Mouse (Mus musculus): ENCODE measurements at regions not wholly inside any gene's neighbourhood (a gene's known extent, or its start where the extent isn't known, plus 50 kb on each side); places are given as distances from the start of the nearest gene placed in this dataset.

DNA sequence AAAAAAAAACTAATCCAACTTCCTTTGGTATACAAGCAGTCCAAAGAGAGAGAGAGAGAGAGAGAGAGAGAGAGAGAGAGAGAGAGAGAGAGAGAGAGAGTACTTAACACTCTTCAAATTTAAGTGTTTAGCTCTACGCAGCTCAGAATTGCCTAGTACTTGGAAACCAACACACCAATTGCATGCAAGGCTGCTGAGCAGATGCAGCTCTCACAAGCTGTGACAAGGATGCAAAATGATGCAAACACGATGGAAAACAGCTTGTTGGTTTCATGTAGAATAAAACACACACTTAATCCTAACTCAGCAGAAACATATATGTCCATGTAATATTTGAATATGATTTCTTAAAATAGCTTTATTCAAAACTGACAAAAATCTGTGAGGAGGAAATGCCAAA lies 94.9 kb upstream of the B3gat1 start:
- Histone ChIP-seq H3K4me3 (replicated peaks; ENCODE audit: insufficient read depth, low read depth, low read length) (no peak overlapping the region), H3K27me3 (ENCODE audit: control insufficient read depth, insufficient read depth, low read length) (no peaks in the 10 kb centered on the region; the same call in 1 of the 2 replicates), H3K4me1 (ENCODE audit: control insufficient read depth, insufficient read depth, low read length) (no peaks in the 10 kb centered on the region), H3K27ac (ENCODE audit: insufficient read depth, low read length) (no peak overlapping the region)
- DNase-seq = no peak
- TF ChIP-seq POLR2A (IDR thresholded peaks at IDR 0.05; ENCODE audit: borderline replicate concordance, insufficient read depth, low read length) (no peak), CTCF (IDR thresholded peaks at IDR 0.05; ENCODE audit: borderline replicate concordance, insufficient read depth, low read depth, low read length) (no peak)
- 94% methylated on average over 2 of the region's 2 CpGs for WGBS

DNA sequence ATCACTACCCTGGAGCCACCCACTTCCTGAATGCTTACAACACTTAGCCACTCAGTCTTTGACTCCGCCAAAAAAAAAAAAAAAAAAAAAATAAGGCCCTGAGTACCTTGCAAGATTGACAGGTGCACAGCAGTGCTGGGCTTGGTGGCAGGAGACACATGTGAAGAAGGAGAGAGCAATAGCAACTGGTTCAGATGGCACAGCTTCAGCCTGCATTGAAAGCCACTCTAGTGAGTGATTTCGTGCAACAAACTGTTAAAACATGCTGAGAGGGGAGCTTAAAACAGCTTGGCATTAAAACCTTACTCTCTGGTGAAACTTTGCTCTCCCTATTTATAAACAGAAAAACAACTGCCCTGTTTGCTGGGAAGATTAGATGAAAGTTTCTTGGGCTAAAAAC lies 91.2 kb upstream of the B3gat1 start:
- H3K27ac ChIP-seq (ENCODE audit: insufficient read depth, low read length) = no peak overlapping the region
- H3K27me3 ChIP-seq (ENCODE audit: control insufficient read depth, insufficient read depth, low read length) = no peaks in the 10 kb centered on the region; the same call in 1 of the 2 replicates
- H3K4me1 ChIP-seq (ENCODE audit: control insufficient read depth, insufficient read depth, low read length) = no peaks in the 10 kb centered on the region
- no peak for DNase-seq
- whole genome bisulfite sequencing = 67% methylated on average over 2 of the region's 2 CpGs
- H3K4me3 ChIP-seq (replicated peaks; ENCODE audit: insufficient read depth, low read depth, low read length) = no peak overlapping the region
- TF ChIP-seq CTCF (IDR thresholded peaks at IDR 0.05; ENCODE audit: borderline replicate concordance, insufficient read depth, low read depth, low read length) = no peak

DNA sequence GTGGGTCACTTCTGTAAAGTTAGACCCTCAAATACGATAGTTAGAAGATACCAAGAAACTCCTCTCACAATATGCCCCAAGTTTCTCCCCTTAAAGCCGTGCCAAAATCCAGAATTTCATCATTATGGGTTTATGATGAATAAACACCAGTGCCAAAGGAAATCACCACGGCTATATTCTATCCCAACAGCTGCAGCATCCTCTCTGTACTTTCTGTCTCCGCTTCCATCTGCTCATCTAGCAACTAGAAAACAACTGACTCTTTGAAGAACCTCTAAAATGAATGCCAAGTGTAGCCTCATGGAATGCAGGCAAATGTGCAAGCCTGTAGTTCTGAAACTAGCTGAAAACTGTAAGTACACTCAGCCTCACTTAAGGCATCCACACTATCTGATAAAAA lies 90.7 kb upstream of the B3gat1 start:
- 59% methylated on average over 4 of the region's 4 CpGs for WGBS
- no peak overlapping the region for H3K27ac ChIP-seq (ENCODE audit: insufficient read depth, low read length)
- TF ChIP-seq CTCF (IDR thresholded peaks at IDR 0.05; ENCODE audit: borderline replicate concordance, insufficient read depth, low read depth, low read length) (no peak), POLR2A (IDR thresholded peaks at IDR 0.05; ENCODE audit: borderline replicate concordance, insufficient read depth, low read length) (no peak)
- no peak for DNase-seq
- no peaks in the 10 kb centered on the region for H3K4me1 ChIP-seq (ENCODE audit: control insufficient read depth, insufficient read depth, low read length)
- H3K4me3 ChIP-seq (replicated peaks; ENCODE audit: insufficient read depth, low read depth, low read length) = no peak overlapping the region
- no peaks in the 10 kb centered on the region; the same call in 1 of the 2 replicates for H3K27me3 ChIP-seq (ENCODE audit: control insufficient read depth, insufficient read depth, low read length)

DNA sequence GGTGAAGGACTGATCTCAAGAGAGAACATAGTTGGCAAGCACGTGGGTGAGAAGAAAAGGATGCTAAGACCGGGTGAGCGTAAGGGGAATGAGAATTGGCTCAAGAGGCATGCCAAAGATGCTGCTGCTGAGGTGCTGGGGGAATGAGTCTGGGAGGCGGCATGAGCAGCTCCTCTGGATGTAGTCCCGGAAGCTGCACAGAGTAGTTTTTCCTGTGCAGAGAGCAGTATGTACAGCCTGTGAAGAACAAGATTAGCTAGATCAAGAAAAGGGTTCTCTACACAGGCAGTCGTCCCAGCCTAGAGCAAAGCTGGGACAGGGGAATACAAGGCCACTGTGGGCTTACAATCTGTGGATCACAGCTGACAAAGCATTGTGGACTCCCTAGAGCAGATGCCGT lies 84.0 kb upstream of the B3gat1 start:
- TF ChIP-seq POLR2A (IDR thresholded peaks at IDR 0.05; ENCODE audit: borderline replicate concordance, insufficient read depth, low read length) (no peak), CTCF (IDR thresholded peaks at IDR 0.05; ENCODE audit: borderline replicate concordance, insufficient read depth, low read depth, low read length) (no peak)
- Histone ChIP-seq H3K4me1 (ENCODE audit: control insufficient read depth, insufficient read depth, low read length) (no peaks in the 10 kb centered on the region), H3K27me3 (ENCODE audit: control insufficient read depth, insufficient read depth, low read length) (no peaks in the 10 kb centered on the region), H3K27ac (ENCODE audit: insufficient read depth, low read length) (no peak overlapping the region), H3K4me3 (replicated peaks; ENCODE audit: insufficient read depth, low read depth, low read length) (no peak overlapping the region)
- 39% methylated on average over 7 of the region's 7 CpGs for WGBS
- no peak for DNase-seq

DNA sequence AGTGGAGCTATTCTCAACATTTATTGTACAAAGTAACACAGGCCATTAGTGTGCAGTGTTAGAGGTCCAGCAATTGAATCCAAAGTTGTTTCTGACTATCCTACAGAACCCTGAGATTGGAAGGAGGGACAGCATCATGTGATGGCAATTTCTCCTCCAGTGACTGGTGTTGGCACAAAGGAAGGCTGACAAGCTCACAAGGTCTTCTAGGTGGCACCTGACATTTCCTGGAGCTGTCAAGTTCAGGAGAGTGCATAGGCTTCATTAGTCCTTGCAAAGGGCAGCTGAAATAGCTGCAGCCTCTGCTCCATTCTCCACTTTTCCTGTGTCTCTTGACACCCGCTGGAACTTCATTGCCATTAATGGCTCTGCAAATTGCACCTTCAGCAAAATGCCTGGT lies 80.6 kb upstream of the B3gat1 start:
- 92% methylated on average over 1 of the region's 1 CpGs for WGBS
- H3K4me1 ChIP-seq (ENCODE audit: control insufficient read depth, insufficient read depth, low read length) = no peaks in the 10 kb centered on the region
- H3K4me3 ChIP-seq (replicated peaks; ENCODE audit: insufficient read depth, low read depth, low read length) = no peak overlapping the region
- no peaks in the 10 kb centered on the region for H3K27me3 ChIP-seq (ENCODE audit: control insufficient read depth, insufficient read depth, low read length)
- no peak for TF ChIP-seq CTCF (IDR thresholded peaks at IDR 0.05; ENCODE audit: borderline replicate concordance, insufficient read depth, low read depth, low read length)
- TF ChIP-seq POLR2A (IDR thresholded peaks at IDR 0.05; ENCODE audit: borderline replicate concordance, insufficient read depth, low read length) = no peak
- DNase-seq = no peak
- no peak overlapping the region for H3K27ac ChIP-seq (ENCODE audit: insufficient read depth, low read length)

DNA sequence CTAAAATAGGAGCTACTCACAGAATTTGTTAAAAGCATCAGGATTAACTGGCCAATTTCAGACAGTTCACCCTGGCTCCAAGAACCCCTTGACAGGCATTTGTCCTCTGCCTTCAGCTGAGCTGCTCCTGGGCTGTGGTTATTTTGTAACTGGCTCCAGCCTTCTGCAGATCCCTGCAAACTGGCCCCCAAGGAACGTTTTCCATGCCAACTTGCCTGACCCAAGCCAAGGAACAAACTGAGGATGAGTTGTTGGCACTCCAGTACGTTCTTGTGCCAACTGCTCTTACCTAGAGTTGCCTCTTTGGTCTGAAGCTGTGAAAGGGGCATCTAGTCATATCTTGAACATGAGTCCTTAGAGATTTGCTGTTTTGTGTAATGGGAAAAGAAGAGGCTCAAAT lies 74.2 kb upstream of the B3gat1 start:
- TF ChIP-seq CTCF (IDR thresholded peaks at IDR 0.05; ENCODE audit: borderline replicate concordance, insufficient read depth, low read depth, low read length) (no peak), POLR2A (IDR thresholded peaks at IDR 0.05; ENCODE audit: borderline replicate concordance, insufficient read depth, low read length) (no peak)
- Histone ChIP-seq H3K27ac (ENCODE audit: insufficient read depth, low read length) (no peak overlapping the region), H3K27me3 (ENCODE audit: control insufficient read depth, insufficient read depth, low read length) (no peaks in the 10 kb centered on the region; the same call in 1 of the 2 replicates), H3K4me3 (replicated peaks; ENCODE audit: insufficient read depth, low read depth, low read length) (no peak overlapping the region), H3K4me1 (ENCODE audit: control insufficient read depth, insufficient read depth, low read length) (no peaks in the 10 kb centered on the region)
- WGBS = 29% methylated on average over 2 of the region's 2 CpGs
- no peak for DNase-seq

DNA sequence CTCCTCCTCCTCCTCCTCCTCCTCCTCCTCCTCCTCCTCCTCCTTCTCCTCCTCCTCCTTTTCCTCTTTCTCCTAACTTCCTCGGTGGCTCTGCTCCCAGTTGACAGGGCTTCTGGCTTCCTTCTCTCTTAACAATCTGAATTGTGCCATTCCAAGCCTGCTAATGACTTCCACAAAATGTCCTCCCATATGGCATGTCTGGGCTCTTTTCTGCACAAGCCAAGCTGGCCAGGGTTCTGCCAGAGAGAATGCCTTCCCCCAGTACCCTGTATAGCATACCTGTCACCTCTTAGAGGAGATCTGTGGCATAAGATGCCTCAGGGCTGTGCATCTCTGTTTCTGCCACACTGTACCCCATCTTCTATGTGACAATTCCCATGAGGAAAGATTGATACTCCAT lies 70.0 kb upstream of the B3gat1 start:
- WGBS = 11% methylated on average over 1 of the region's 1 CpGs

DNA sequence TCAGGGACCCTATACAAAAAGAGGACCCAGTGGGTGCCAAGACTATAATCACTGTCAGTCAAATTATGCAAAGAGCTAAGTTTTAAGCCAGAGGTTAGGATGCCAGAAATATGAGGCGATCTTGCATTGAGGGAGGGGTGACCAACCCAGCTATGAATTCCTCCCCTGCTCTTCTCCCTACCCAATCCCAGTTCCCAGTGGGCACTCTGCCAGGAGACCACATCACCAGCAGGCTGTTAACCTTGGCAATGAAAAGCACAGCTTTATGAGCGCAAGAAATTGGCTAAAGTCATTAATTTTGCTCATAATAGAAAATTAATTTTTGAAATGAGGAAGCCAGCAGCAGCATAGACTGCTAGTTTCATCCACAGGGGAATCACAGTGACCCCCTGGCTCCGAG lies 65.7 kb upstream of the B3gat1 start:
- H3K4me1 ChIP-seq (ENCODE audit: control insufficient read depth, insufficient read depth, low read length) = no peaks in the 10 kb centered on the region
- H3K4me3 ChIP-seq (replicated peaks; ENCODE audit: insufficient read depth, low read depth, low read length) = no peak overlapping the region
- no peak for DNase-seq
- TF ChIP-seq POLR2A (IDR thresholded peaks at IDR 0.05; ENCODE audit: borderline replicate concordance, insufficient read depth, low read length) (no peak), CTCF (IDR thresholded peaks at IDR 0.05; ENCODE audit: borderline replicate concordance, insufficient read depth, low read depth, low read length) (no peak)
- 32% methylated on average over 3 of the region's 3 CpGs for WGBS
- H3K27ac ChIP-seq (ENCODE audit: insufficient read depth, low read length) = no peak overlapping the region
- no peaks in the 10 kb centered on the region for H3K27me3 ChIP-seq (ENCODE audit: control insufficient read depth, insufficient read depth, low read length)

More for the DNA sequence above, 70.0 kb upstream of the B3gat1 start:
- Histone ChIP-seq H3K27ac (ENCODE audit: insufficient read depth, low read length) (no peak overlapping the region), H3K4me3 (replicated peaks; ENCODE audit: insufficient read depth, low read depth, low read length) (no peak overlapping the region), H3K27me3 (ENCODE audit: control insufficient read depth, insufficient read depth, low read length) (no peaks in the 10 kb centered on the region; the same call in 1 of the 2 replicates), H3K4me1 (ENCODE audit: control insufficient read depth, insufficient read depth, low read length) (no peaks in the 10 kb centered on the region)
- DNase-seq = peak in 1 of 2 experiments; percentile 14
- no peak for TF ChIP-seq POLR2A (IDR thresholded peaks at IDR 0.05; ENCODE audit: borderline replicate concordance, insufficient read depth, low read length)
- no peak for TF ChIP-seq CTCF (IDR thresholded peaks at IDR 0.05; ENCODE audit: borderline replicate concordance, insufficient read depth, low read depth, low read length)
